Mouse (Mus musculus): ENCODE data around the gene Clybl. TPM values are rescaled to one million over a fixed set of nuclear protein-coding genes. Genes with fewer than 3 reads are reported as not detected.

Gene Clybl
- polyA plus RNA-seq, 1 experiment from 2014 or later, result 29.1 TPM

- Histone ChIP-seq H3K27ac (replicated peaks; ENCODE audit: low read depth, low read length) (no peak overlapping the region), H3K27me3 (ENCODE audit: control insufficient read depth, insufficient read depth, low read length) (no peaks in the 10 kb centered on the region), H3K36me3 (replicated peaks; ENCODE audit: control insufficient read depth, insufficient read depth, low read depth, low read length) (no peaks in the 10 kb centered on the region), H3K4me3 (ENCODE audit: low read depth, low read length) (no peak overlapping the region), H3K9me3 (replicated peaks; ENCODE audit: control insufficient read depth, low read length) (no peaks in the 10 kb centered on the region), H3K4me2 (ENCODE audit: low read depth, low read length) (no peak overlapping the region), H3K9ac (replicated peaks; ENCODE audit: low read length) (no peak overlapping the region), H3K4me1 (ENCODE audit: control insufficient read depth, insufficient read depth, low read length) (no peaks in the 10 kb centered on the region)
- no peak for DNase-seq (ENCODE audit: low spot score)
- ATAC-seq (replicated peaks; ENCODE audit: insufficient number of reproducible peaks, low FRiP score, low TSS enrichment, low read depth), result no peak
- 83% methylated on average over 5 of the region's 5 CpGs for WGBS
Observed at GRCm38 (mm10) chr14:122382281-122382680, 200.8 kb downstream of the Clybl start.

- Histone ChIP-seq H3K9me3 (replicated peaks; ENCODE audit: control insufficient read depth, low read length) (no peaks in the 10 kb centered on the region), H3K4me1 (ENCODE audit: control insufficient read depth, insufficient read depth, low read length) (no peaks in the 10 kb centered on the region), H3K27me3 (ENCODE audit: control insufficient read depth, insufficient read depth, low read length) (no peaks in the 10 kb centered on the region), H3K4me2 (ENCODE audit: low read depth, low read length) (no peak overlapping the region), H3K36me3 (replicated peaks; ENCODE audit: control insufficient read depth, insufficient read depth, low read depth, low read length) (no peaks in the 10 kb centered on the region), H3K4me3 (ENCODE audit: low read depth, low read length) (no peak overlapping the region), H3K9ac (replicated peaks; ENCODE audit: low read length) (no peak overlapping the region), H3K27ac (replicated peaks; ENCODE audit: low read depth, low read length) (no peak overlapping the region)
- ATAC-seq (replicated peaks; ENCODE audit: insufficient number of reproducible peaks, low FRiP score, low TSS enrichment, low read depth) (no peak), DNase-seq (ENCODE audit: low spot score) (no peak)
- WGBS, result 90% methylated on average over 6 of the region's 6 CpGs
Observed at GRCm38 (mm10) chr14:122383931-122384330, 202.4 kb downstream of the Clybl start.

- Histone ChIP-seq H3K9ac (replicated peaks; ENCODE audit: low read length) (no peak overlapping the region), H3K9me3 (replicated peaks; ENCODE audit: control insufficient read depth, low read length) (no peaks in the 10 kb centered on the region), H3K4me1 (ENCODE audit: control insufficient read depth, insufficient read depth, low read length) (no peaks in the 10 kb centered on the region), H3K4me3 (ENCODE audit: low read depth, low read length) (no peak overlapping the region), H3K27me3 (ENCODE audit: control insufficient read depth, insufficient read depth, low read length) (no peaks in the 10 kb centered on the region), H3K36me3 (replicated peaks; ENCODE audit: control insufficient read depth, insufficient read depth, low read depth, low read length) (no peaks in the 10 kb centered on the region), H3K4me2 (ENCODE audit: low read depth, low read length) (no peak overlapping the region), H3K27ac (replicated peaks; ENCODE audit: low read depth, low read length) (no peak overlapping the region)
- DNase-seq (ENCODE audit: low spot score) (no peak), ATAC-seq (replicated peaks; ENCODE audit: insufficient number of reproducible peaks, low FRiP score, low TSS enrichment, low read depth) (no peak)
- 62% methylated on average over 21 of the region's 21 CpGs for WGBS
Observed at GRCm38 (mm10) chr14:122384447-122385237, 203.1 kb downstream of the Clybl start.

GRCm38 (mm10) chr14:122385238-122385534 lies 203.7 kb downstream of the Clybl start:
- Histone ChIP-seq H3K9me3 (replicated peaks; ENCODE audit: control insufficient read depth, low read length) (no peaks in the 10 kb centered on the region), H3K4me1 (ENCODE audit: control insufficient read depth, insufficient read depth, low read length) (no peaks in the 10 kb centered on the region), H3K27ac (replicated peaks; ENCODE audit: low read depth, low read length) (no peak overlapping the region), H3K9ac (replicated peaks; ENCODE audit: low read length) (no peak overlapping the region), H3K36me3 (replicated peaks; ENCODE audit: control insufficient read depth, insufficient read depth, low read depth, low read length) (no peaks in the 10 kb centered on the region), H3K4me3 (ENCODE audit: low read depth, low read length) (no peak overlapping the region), H3K4me2 (ENCODE audit: low read depth, low read length) (no peak overlapping the region), H3K27me3 (ENCODE audit: control insufficient read depth, insufficient read depth, low read length) (no peaks in the 10 kb centered on the region)
- 77% methylated on average over 3 of the region's 3 CpGs for WGBS
- DNase-seq (ENCODE audit: low spot score) (no peak), ATAC-seq (replicated peaks; ENCODE audit: insufficient number of reproducible peaks, low FRiP score, low TSS enrichment, low read depth) (no peak)

- no peak for DNase-seq (ENCODE audit: low spot score)
- Histone ChIP-seq H3K4me1 (ENCODE audit: control insufficient read depth, insufficient read depth, low read length) (no peaks in the 10 kb centered on the region), H3K4me2 (ENCODE audit: low read depth, low read length) (no peak overlapping the region), H3K36me3 (replicated peaks; ENCODE audit: control insufficient read depth, insufficient read depth, low read depth, low read length) (no peaks in the 10 kb centered on the region), H3K27ac (replicated peaks; ENCODE audit: low read depth, low read length) (no peak overlapping the region), H3K4me3 (ENCODE audit: low read depth, low read length) (no peak overlapping the region), H3K27me3 (ENCODE audit: control insufficient read depth, insufficient read depth, low read length) (no peaks in the 10 kb centered on the region), H3K9ac (replicated peaks; ENCODE audit: low read length) (no peak overlapping the region), H3K9me3 (replicated peaks; ENCODE audit: control insufficient read depth, low read length) (no peaks in the 10 kb centered on the region)
- 95% methylated on average over 5 of the region's 5 CpGs for WGBS
- no peak for ATAC-seq (replicated peaks; ENCODE audit: insufficient number of reproducible peaks, low FRiP score, low TSS enrichment, low read depth)
Observed at GRCm38 (mm10) chr14:122385758-122386157, 204.3 kb downstream of the Clybl start.

- H3K36me3 ChIP-seq (replicated peaks; ENCODE audit: control insufficient read depth, insufficient read depth, low read depth, low read length), result no peaks in the 10 kb centered on the region
- DNase-seq (ENCODE audit: low spot score) (no peak), ATAC-seq (replicated peaks; ENCODE audit: insufficient number of reproducible peaks, low FRiP score, low TSS enrichment, low read depth) (no peak)
- no peak overlapping the region for H3K9ac ChIP-seq (replicated peaks; ENCODE audit: low read length)
- no peaks in the 10 kb centered on the region for H3K9me3 ChIP-seq (replicated peaks; ENCODE audit: control insufficient read depth, low read length)
- no peaks in the 10 kb centered on the region for H3K27me3 ChIP-seq (ENCODE audit: control insufficient read depth, insufficient read depth, low read length)
- H3K27ac ChIP-seq (replicated peaks; ENCODE audit: low read depth, low read length), result no peak overlapping the region
- H3K4me1 ChIP-seq (ENCODE audit: control insufficient read depth, insufficient read depth, low read length), result no peaks in the 10 kb centered on the region
- no peak overlapping the region for H3K4me3 ChIP-seq (ENCODE audit: low read depth, low read length)
- no peak overlapping the region for H3K4me2 ChIP-seq (ENCODE audit: low read depth, low read length)
- 84% methylated on average over 17 of the region's 17 CpGs for WGBS
Observed at GRCm38 (mm10) chr14:122386281-122387130, 205.0 kb downstream of the Clybl start.

GRCm38 (mm10) chr14:122387781-122388180 lies 206.3 kb downstream of the Clybl start:
- H3K27me3 ChIP-seq (ENCODE audit: control insufficient read depth, insufficient read depth, low read length), result no peaks in the 10 kb centered on the region
- 91% methylated on average over 5 of the region's 5 CpGs for WGBS

GRCm38 (mm10) chr14:122388431-122389031 lies 207.0 kb downstream of the Clybl start:
- Histone ChIP-seq H3K4me3 (ENCODE audit: low read depth, low read length) (no peak overlapping the region), H3K4me2 (ENCODE audit: low read depth, low read length) (no peak overlapping the region), H3K4me1 (ENCODE audit: control insufficient read depth, insufficient read depth, low read length) (no peaks in the 10 kb centered on the region), H3K9me3 (replicated peaks; ENCODE audit: control insufficient read depth, low read length) (no peaks in the 10 kb centered on the region), H3K27ac (replicated peaks; ENCODE audit: low read depth, low read length) (no peak overlapping the region), H3K36me3 (replicated peaks; ENCODE audit: control insufficient read depth, insufficient read depth, low read depth, low read length) (no peaks in the 10 kb centered on the region), H3K9ac (replicated peaks; ENCODE audit: low read length) (no peak overlapping the region), H3K27me3 (ENCODE audit: control insufficient read depth, insufficient read depth, low read length) (no peaks in the 10 kb centered on the region)
- WGBS, result 81% methylated on average over 19 of the region's 19 CpGs
- DNase-seq (ENCODE audit: low spot score) (no peak), ATAC-seq (replicated peaks; ENCODE audit: insufficient number of reproducible peaks, low FRiP score, low TSS enrichment, low read depth) (no peak)

More at GRCm38 (mm10) chr14:122387781-122388180, 206.3 kb downstream of the Clybl start:
- Histone ChIP-seq H3K36me3 (replicated peaks; ENCODE audit: control insufficient read depth, insufficient read depth, low read depth, low read length) (no peaks in the 10 kb centered on the region), H3K9me3 (replicated peaks; ENCODE audit: control insufficient read depth, low read length) (no peaks in the 10 kb centered on the region), H3K9ac (replicated peaks; ENCODE audit: low read length) (no peak overlapping the region), H3K27ac (replicated peaks; ENCODE audit: low read depth, low read length) (no peak overlapping the region), H3K4me3 (ENCODE audit: low read depth, low read length) (no peak overlapping the region), H3K4me1 (ENCODE audit: control insufficient read depth, insufficient read depth, low read length) (no peaks in the 10 kb centered on the region), H3K4me2 (ENCODE audit: low read depth, low read length) (no peak overlapping the region)
- DNase-seq (ENCODE audit: low spot score) (no peak), ATAC-seq (replicated peaks; ENCODE audit: insufficient number of reproducible peaks, low FRiP score, low TSS enrichment, low read depth) (no peak)

Data from embryonic facial prominence, embryonic 11.5 days (tissue).